Mouse (Mus musculus): Measurements from ENCODE around the gene 1700020L24Rik. TPM values are rescaled to one million over a fixed set of nuclear protein-coding genes. Genes with fewer than 3 reads are reported as not detected.

1700020L24Rik gene
- total and polyA plus RNA-seq, 3 experiments, result 0.60 TPM; not detected in 2

DNA sequence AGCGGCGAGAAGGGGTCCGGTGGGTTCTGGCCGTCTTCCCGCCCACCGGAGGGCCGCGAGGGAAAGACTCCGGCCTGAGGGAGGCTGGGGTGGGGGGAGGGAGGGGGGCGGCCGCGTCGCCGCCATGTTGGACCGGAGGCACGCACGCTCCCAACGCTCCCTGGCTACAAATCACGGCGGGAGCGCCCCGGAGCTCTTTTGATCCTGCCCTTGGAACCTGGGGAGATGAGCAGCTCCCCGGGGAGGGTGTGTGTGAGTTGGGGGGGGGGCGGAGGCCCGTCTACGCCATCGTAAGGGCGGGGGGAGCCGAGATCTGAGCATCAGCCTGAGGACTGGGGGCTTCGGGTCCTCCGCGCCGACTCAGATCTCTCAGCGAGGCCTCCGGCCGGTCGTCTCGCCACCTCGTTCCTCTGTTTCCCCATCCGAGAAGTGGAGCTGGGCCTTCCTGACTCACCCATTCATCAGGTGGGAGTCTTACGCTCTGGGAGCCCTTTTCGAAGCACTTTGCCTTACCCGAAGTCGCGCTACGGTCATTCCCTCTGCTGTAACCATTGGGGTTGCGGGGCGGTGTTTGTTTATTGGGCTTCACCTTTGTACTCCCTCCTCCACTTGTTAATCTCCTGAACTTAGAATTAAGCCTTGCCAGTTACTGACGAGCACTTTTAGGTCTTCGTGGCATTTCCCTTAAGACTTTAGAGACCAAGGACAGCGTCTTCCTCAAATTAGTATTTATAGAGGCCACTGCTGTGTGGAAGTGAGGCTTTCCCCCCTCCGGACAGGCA lies 35.9 kb downstream of the 1700020L24Rik start (continued):
- TF ChIP-seq BHLHE40 (IDR thresholded peaks at IDR 0.05; ENCODE audit: borderline replicate concordance, low read depth, low read length) (no peak), MEF2A (IDR thresholded peaks at IDR 0.05; ENCODE audit: extremely low read depth, insufficient replicate concordance, low read depth, low read length, poor library complexity, severe bottlenecking) (no peak), MXI1 (IDR thresholded peaks at IDR 0.05; ENCODE audit: low read depth, low read length) (peak; percentile 57; the same call in 1 of the 2 replicates), ETS1 (IDR thresholded peaks at IDR 0.05; ENCODE audit: low read depth, low read length) (no peak)

Other genes starting within 250 kb of the 1700020L24Rik start
- 0.10 and 0.23 TPM in 2 replicates for gene Slfn3, start 246.3 kb upstream of the 1700020L24Rik start, total RNA-seq (2012; rRNA removed)
- under 1 TPM in 1 of 2 experiments, not detected in 1; 0.35 TPM for gene Slfn3, start 246.3 kb upstream of the 1700020L24Rik start, polyA plus RNA-seq (2012; ENCODE audit: insufficient read depth in 1 of 2, insufficient read length in 2 of 2, low read depth in 1 of 2, low replicate concordance in 2 of 2, missing spikeins in 1 of 2)
- gene Slfn14, start 151.0 kb upstream of the 1700020L24Rik start, total RNA-seq (2012; rRNA removed), result 0.04 and 0.07 TPM in 2 replicates
- gene Slfn14, start 151.0 kb upstream of the 1700020L24Rik start, polyA plus RNA-seq (2012; ENCODE audit: insufficient read depth in 1 of 2, insufficient read length in 2 of 2, low read depth in 1 of 2, low replicate concordance in 2 of 2, missing spikeins in 1 of 2), result under 1 TPM in 1 of 2 experiments, not detected in 1; 0.19 TPM
- 60.6 and 63.4 TPM in 2 replicates for gene Ap2b1, start 138.7 kb upstream of the 1700020L24Rik start, total RNA-seq (2012; rRNA removed)
- gene Ap2b1, start 138.7 kb upstream of the 1700020L24Rik start, polyA plus RNA-seq (2012; ENCODE audit: insufficient read depth in 1 of 2, insufficient read length in 2 of 2, low read depth in 1 of 2, low replicate concordance in 2 of 2, missing spikeins in 1 of 2), result 100 to 1,000 TPM in 1 of 2 experiments, 10 to 100 TPM in 1; 68.9 to 165 TPM
- 8.2 and 8.4 TPM in 2 replicates for gene Pex12, start 135.1 kb upstream of the 1700020L24Rik start, total RNA-seq (2012; rRNA removed)
- gene Pex12, start 135.1 kb upstream of the 1700020L24Rik start, polyA plus RNA-seq (2012; ENCODE audit: insufficient read depth in 1 of 2, insufficient read length in 2 of 2, low read depth in 1 of 2, low replicate concordance in 2 of 2, missing spikeins in 1 of 2), result 10 to 100 TPM in 1 of 2 experiments, not detected in 1; 11.8 TPM
- gene Rasl10b, start 28.5 kb upstream of the 1700020L24Rik start, total RNA-seq (2012; rRNA removed), result not detected in 2 replicates
- gene Rasl10b, start 28.5 kb upstream of the 1700020L24Rik start, polyA plus RNA-seq (2012; ENCODE audit: insufficient read depth in 1 of 2, insufficient read length in 2 of 2, low read depth in 1 of 2, low replicate concordance in 2 of 2, missing spikeins in 1 of 2), result under 1 TPM in 1 of 2 experiments, not detected in 1; 0.04 TPM
- not detected in 2 replicates for gene Gas2l2, start 8.2 kb upstream of the 1700020L24Rik start, total RNA-seq (2012; rRNA removed)
- not detected for gene Gas2l2, start 8.2 kb upstream of the 1700020L24Rik start, polyA plus RNA-seq (2012; ENCODE audit: insufficient read depth in 1 of 2, insufficient read length in 2 of 2, low read depth in 1 of 2, low replicate concordance in 2 of 2, missing spikeins in 1 of 2)
- not detected in 2 replicates for gene Mmp28, start 25.4 kb downstream of the 1700020L24Rik start, total RNA-seq (2012; rRNA removed)
- under 1 TPM in 1 of 2 experiments, not detected in 1; 0.03 TPM for gene Mmp28, start 25.4 kb downstream of the 1700020L24Rik start, polyA plus RNA-seq (2012; ENCODE audit: insufficient read depth in 1 of 2, insufficient read length in 2 of 2, low read depth in 1 of 2, low replicate concordance in 2 of 2, missing spikeins in 1 of 2)
- 31.8 and 51.2 TPM in 2 replicates for gene Taf15, start 35.4 kb downstream of the 1700020L24Rik start, total RNA-seq (2012; rRNA removed)
- gene Taf15, start 35.4 kb downstream of the 1700020L24Rik start, polyA plus RNA-seq (2012; ENCODE audit: insufficient read depth in 1 of 2, insufficient read length in 2 of 2, low read depth in 1 of 2, low replicate concordance in 2 of 2, missing spikeins in 1 of 2), result 100 to 1,000 TPM in 1 of 2 experiments, not detected in 1; 236 TPM
- not detected in 2 replicates for gene Heatr9, start 84.5 kb downstream of the 1700020L24Rik start, total RNA-seq (2012; rRNA removed)
- gene Heatr9, start 84.5 kb downstream of the 1700020L24Rik start, polyA plus RNA-seq (2012; ENCODE audit: insufficient read depth in 1 of 2, insufficient read length in 2 of 2, low read depth in 1 of 2, low replicate concordance in 2 of 2, missing spikeins in 1 of 2), result not detected
- gene Ccl5, start 92.8 kb downstream of the 1700020L24Rik start, total RNA-seq (2012; rRNA removed), result not detected in 2 replicates
- gene Ccl5, start 92.8 kb downstream of the 1700020L24Rik start, polyA plus RNA-seq (2012; ENCODE audit: insufficient read depth in 1 of 2, insufficient read length in 2 of 2, low read depth in 1 of 2, low replicate concordance in 2 of 2, missing spikeins in 1 of 2), result under 1 TPM in 1 of 2 experiments, not detected in 1; 0.56 TPM
- 0.33 and 0.62 TPM in 2 replicates for gene Ccl9, start 141.0 kb downstream of the 1700020L24Rik start, total RNA-seq (2012; rRNA removed)
- gene Ccl9, start 141.0 kb downstream of the 1700020L24Rik start, polyA plus RNA-seq (2012; ENCODE audit: insufficient read depth in 1 of 2, insufficient read length in 2 of 2, low read depth in 1 of 2, low replicate concordance in 2 of 2, missing spikeins in 1 of 2), result 1 to 10 TPM in 1 of 2 experiments, not detected in 1; 1.7 TPM
- gene Ccl6, start 155.4 kb downstream of the 1700020L24Rik start, total RNA-seq (2012; rRNA removed), result not detected in 2 replicates
- gene Ccl6, start 155.4 kb downstream of the 1700020L24Rik start, polyA plus RNA-seq (2012; ENCODE audit: insufficient read depth in 1 of 2, insufficient read length in 2 of 2, low read depth in 1 of 2, low replicate concordance in 2 of 2, missing spikeins in 1 of 2), result not detected
- gene Rpl9-ps1, start 207.9 kb downstream of the 1700020L24Rik start, total RNA-seq (2012; rRNA removed), result not detected in 2 replicates
- under 1 TPM in 1 of 2 experiments, not detected in 1; 0.26 TPM for gene Rpl9-ps1, start 207.9 kb downstream of the 1700020L24Rik start, polyA plus RNA-seq (2012; ENCODE audit: insufficient read depth in 1 of 2, insufficient read length in 2 of 2, low read depth in 1 of 2, low replicate concordance in 2 of 2, missing spikeins in 1 of 2)
- gene Ccl3, start 211.7 kb downstream of the 1700020L24Rik start, total RNA-seq (2012; rRNA removed), result not detected in 2 replicates
- gene Ccl3, start 211.7 kb downstream of the 1700020L24Rik start, polyA plus RNA-seq (2012; ENCODE audit: insufficient read depth in 1 of 2, insufficient read length in 2 of 2, low read depth in 1 of 2, low replicate concordance in 2 of 2, missing spikeins in 1 of 2), result not detected
- gene Ccl4, start 224.9 kb downstream of the 1700020L24Rik start, total RNA-seq (2012; rRNA removed), result not detected in 2 replicates
- gene Ccl4, start 224.9 kb downstream of the 1700020L24Rik start, polyA plus RNA-seq (2012; ENCODE audit: insufficient read depth in 1 of 2, insufficient read length in 2 of 2, low read depth in 1 of 2, low replicate concordance in 2 of 2, missing spikeins in 1 of 2), result not detected